Mouse (Mus musculus) heart, embryonic 12.5 days (tissue): ENCODE measurements around the gene Tent5a. TPM values are rescaled to one million over a fixed set of nuclear protein-coding genes. Genes with fewer than 3 reads are reported as not detected.

Experiments used
- ATAC-seq: fragments of 200-750 bp; cut with Nextera tagmentation; 2 replicates; pipeline ENCODE4 v1.8.0; 2017; ENCODE audit warnings: moderate TSS enrichment, moderate library complexity; ENCODE audit not compliant: insufficient number of reproducible peaks, low FRiP score
- H3K27ac ChIP-seq: fragments of 300-500 bp; sonication (generic); 2 replicates; pipeline ENCODE4 v1.5.1; 2016; ENCODE audit warnings: mild to moderate bottlenecking, moderate library complexity; ENCODE audit not compliant: poor library complexity, severe bottlenecking
- H3K27me3 ChIP-seq: fragments of 300-500 bp; sonication (generic); replicated peaks from 2 replicates; pipeline ENCODE4 v1.6.1; 2016; ENCODE audit warnings: mild to moderate bottlenecking, moderate library complexity
- H3K36me3 ChIP-seq: fragments of 300-500 bp; sonication (generic); 2 replicates; pipeline ENCODE4 v1.6.1; 2016; ENCODE audit warnings: mild to moderate bottlenecking, moderate library complexity
- H3K4me1 ChIP-seq: fragments of 300-500 bp; sonication (generic); replicated peaks from 2 replicates; pipeline ENCODE4 v1.6.1; 2016; ENCODE audit warnings: mild to moderate bottlenecking
- H3K4me2 ChIP-seq: fragments of 300-500 bp; sonication (generic); 2 replicates; pipeline ENCODE4 v1.6.1; 2016; ENCODE audit warnings: mild to moderate bottlenecking, moderate library complexity
- H3K4me3 ChIP-seq: fragments of 300-500 bp; sonication (generic); 2 replicates; pipeline ENCODE4 v1.5.1; 2016; ENCODE audit warnings: mild to moderate bottlenecking
- H3K9ac ChIP-seq: fragments of 300-500 bp; sonication (generic); 2 replicates; pipeline ENCODE4 v1.6.1; 2016; ENCODE audit warnings: mild to moderate bottlenecking, moderate library complexity
- H3K9me3 ChIP-seq: fragments of 300-500 bp; sonication (generic); replicated peaks from 2 replicates; pipeline ENCODE4 v1.6.1; 2016; ENCODE audit warnings: mild to moderate bottlenecking, moderate library complexity
- WGBS: fragments of 180-500 bp; shearing (Covaris S2); methylation state at CpG from one replicate; pipeline ENCODE4 v1.1.7; 2016; 5-methylcytosine and 5-hydroxymethylcytosine counted together
- polyA plus RNA-seq: library from polyadenylated mRNA; unstranded; fragments of >200 nt; fragmentation: Nextera tagmentation; extraction: Ambion mirVana; gene quantifications from 2 replicates; pipeline ENCODE4 v1.2.1, GENCODE M21; 2016

The Tent5a gene
- polyA plus RNA-seq, 1 experiment from 2014 or later = 9.8 TPM

DNA sequence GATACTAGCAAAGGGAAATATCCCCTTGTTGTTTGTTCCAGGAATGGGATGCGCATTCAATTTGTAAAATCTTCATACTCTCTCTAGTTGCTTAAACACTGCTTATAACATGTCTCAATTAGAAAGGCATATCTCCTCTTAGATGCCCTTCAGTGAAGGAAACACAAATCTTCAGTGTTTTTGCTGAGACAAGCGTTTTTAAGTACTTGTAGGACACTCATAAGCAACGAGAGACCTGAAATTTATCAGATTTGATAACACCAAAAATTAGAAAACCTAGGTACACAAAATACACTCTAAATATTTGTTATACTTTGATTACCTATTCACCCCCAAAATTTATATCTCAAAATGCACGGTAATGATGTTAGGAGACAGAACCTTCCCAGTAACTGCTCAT, 24.3 kb downstream of the Tent5a start:
- no peak overlapping the region for H3K9ac ChIP-seq
- WGBS = 77% methylated on average over 4 of the region's 4 CpGs
- no peaks in the 10 kb centered on the region for H3K9me3 ChIP-seq
- no peak overlapping the region for H3K27ac ChIP-seq
- no peak for ATAC-seq
- H3K36me3 ChIP-seq = no peaks in the 10 kb centered on the region
- no peaks in the 10 kb centered on the region for H3K27me3 ChIP-seq
- H3K4me3 ChIP-seq = no peak overlapping the region
- H3K4me1 ChIP-seq = no peaks in the 10 kb centered on the region
- no peak overlapping the region for H3K4me2 ChIP-seq

- Histone ChIP-seq H3K27me3 (no peaks in the 10 kb centered on the region), H3K4me1 (no peaks in the 10 kb centered on the region), H3K27ac (no peak overlapping the region), H3K9me3 (no peaks in the 10 kb centered on the region), H3K36me3 (no peaks in the 10 kb centered on the region), H3K4me3 (no peak overlapping the region), H3K9ac (no peak overlapping the region), H3K4me2 (no peak overlapping the region)
- no peak for ATAC-seq
- 66% methylated on average over 2 of the region's 2 CpGs for WGBS
Measured at GRCm38 (mm10) chr9:85274114-85274513, 53.0 kb downstream of the Tent5a start.

Other genes with a start within 250 kb of the Tent5a start
- gene Gm11114, start 14.6 kb downstream of the Tent5a start, polyA plus RNA-seq = not detected in 2 replicates